Mouse (Mus musculus) thymus, adult 2 months (tissue): ENCODE measurements around the gene Gga2.

ENCODE experiments used
- CTCF ChIP-seq: fragments of 200-500 bp; IDR thresholded peaks from 2 replicates; pipeline ENCODE4 v1.5.1; 2012; ENCODE audit warnings: mild to moderate bottlenecking, control low read depth, low read length, moderate library complexity, borderline replicate concordance; ENCODE audit not compliant: control insufficient read depth, poor library complexity, insufficient read depth; ENCODE audit errors: extremely low read depth
- POLR2A ChIP-seq: fragments of 200-500 bp; IDR thresholded peaks from 2 replicates; pipeline ENCODE4 v1.6.1; 2012; ENCODE audit warnings: mild to moderate bottlenecking, low read length, control low read depth, moderate library complexity; ENCODE audit not compliant: control insufficient read depth, poor library complexity, insufficient read depth; ENCODE audit errors: extremely low read depth

DNA sequence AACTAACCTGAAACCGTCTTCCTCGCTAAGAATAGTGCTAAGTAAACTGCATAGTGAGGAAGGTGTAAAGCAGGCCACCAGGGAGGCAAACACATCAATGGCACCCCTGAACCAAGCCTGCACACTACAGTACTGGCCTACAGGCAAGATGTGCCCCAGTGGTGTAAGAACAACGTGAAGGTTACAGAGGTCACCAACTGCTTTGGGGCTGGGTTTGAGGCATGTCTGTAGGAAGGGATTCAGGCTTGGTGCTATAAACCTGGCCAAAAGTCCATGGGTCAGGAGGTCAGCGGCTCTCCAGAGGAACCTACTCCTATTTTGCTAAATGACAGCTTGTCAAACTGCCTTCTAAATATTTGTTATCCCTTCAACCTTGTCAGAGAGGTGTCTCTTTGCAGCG, 35.6 kb upstream of the Gga2 start:
- TF ChIP-seq POLR2A: no peak
- TF ChIP-seq CTCF: no peak
